Mouse (Mus musculus): ENCODE data around the gene Tmem135. TPM values are rescaled to one million over a fixed set of nuclear protein-coding genes. Genes with fewer than 3 reads are reported as not detected.
"Not testable (repeated sequence)": the region's sequence is repeated elsewhere in the genome, so short reads cannot be mapped to it uniquely, and the experiment has no call there.

The Tmem135 gene
- polyA plus RNA-seq, 1 experiment from 2014 or later = 35.7 TPM

DNA sequence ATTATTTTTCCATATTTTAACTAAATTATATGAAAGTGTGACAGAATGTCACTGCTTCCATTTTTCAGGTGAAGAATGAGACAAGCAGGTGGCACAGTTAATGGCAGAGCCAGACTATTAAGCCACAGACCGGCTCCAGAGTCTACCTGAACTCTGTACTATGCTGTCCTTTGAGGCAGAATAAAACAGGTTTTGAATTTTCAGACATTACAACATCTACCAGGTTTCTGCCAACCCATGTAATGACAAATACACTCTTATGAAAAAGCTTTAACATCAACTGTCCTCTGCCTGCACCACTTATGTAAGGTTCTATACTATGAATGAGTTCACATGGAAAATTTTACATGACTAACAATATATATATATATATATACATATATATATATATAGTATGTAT is 100.3 kb downstream of the Tmem135 start:
- Histone ChIP-seq H3K36me3 (ENCODE audit: control insufficient read depth, insufficient read depth, low read length) (peaks cover 5% of the 10 kb centered on the region; the same call in 1 of the 2 replicates), H3K9ac (replicated peaks; ENCODE audit: low read depth, low read length) (no peak overlapping the region), H3K4me2 (replicated peaks; ENCODE audit: low read depth, low read length) (no peak overlapping the region), H3K9me3 (ENCODE audit: control insufficient read depth, low read depth, low read length) (no peaks in the 10 kb centered on the region), H3K27me3 (ENCODE audit: control insufficient read depth, insufficient read depth, low read length) (no peaks in the 10 kb centered on the region), H3K4me3 (ENCODE audit: low read depth, low read length) (no peak overlapping the region), H3K4me1 (ENCODE audit: control insufficient read depth, insufficient read depth, low read length) (no peaks in the 10 kb centered on the region; the same call in 1 of the 2 replicates), H3K27ac (ENCODE audit: low read length) (no peak overlapping the region)
- WGBS = 92% methylated on average over 1 of the region's 1 CpGs
- no peak for ATAC-seq (ENCODE audit: insufficient number of reproducible peaks, insufficient read depth, low FRiP score, low read depth)

DNA sequence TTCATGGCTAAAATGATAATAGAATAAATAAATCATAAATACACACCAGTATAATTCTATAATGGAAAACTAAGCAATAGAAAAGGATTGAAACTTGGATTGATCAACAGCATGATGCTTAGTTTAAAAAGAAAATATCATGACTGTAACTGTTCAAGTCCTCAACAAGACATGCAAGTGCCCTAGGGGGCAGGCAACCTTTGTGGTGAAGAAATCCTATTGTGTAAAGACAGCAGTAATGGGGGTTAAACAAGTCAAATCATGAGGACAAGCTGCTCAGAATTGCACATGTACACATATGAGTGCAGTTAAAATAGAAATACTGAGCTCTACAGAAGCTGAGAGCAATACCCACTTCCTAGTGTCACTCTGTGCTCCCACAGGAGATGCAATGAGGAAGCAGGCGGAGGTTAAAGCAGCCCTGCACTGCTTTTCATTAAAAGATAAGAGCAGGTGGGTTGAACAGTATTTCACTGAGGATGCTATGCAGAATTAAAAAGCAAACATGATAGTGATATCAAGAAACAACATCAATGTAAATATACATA is 105.0 kb downstream of the Tmem135 start:
- no peaks in the 10 kb centered on the region for H3K9me3 ChIP-seq (ENCODE audit: control insufficient read depth, low read depth, low read length)
- no peak for ATAC-seq (ENCODE audit: insufficient number of reproducible peaks, insufficient read depth, low FRiP score, low read depth)
- 86% methylated on average over 1 of the region's 1 CpGs for WGBS
- no peak overlapping the region for H3K4me3 ChIP-seq (ENCODE audit: low read depth, low read length)
- no peak overlapping the region for H3K27ac ChIP-seq (ENCODE audit: low read length)
- no peaks in the 10 kb centered on the region for H3K4me1 ChIP-seq (ENCODE audit: control insufficient read depth, insufficient read depth, low read length)
- H3K4me2 ChIP-seq (replicated peaks; ENCODE audit: low read depth, low read length) = no peak overlapping the region
- no peaks in the 10 kb centered on the region for H3K27me3 ChIP-seq (ENCODE audit: control insufficient read depth, insufficient read depth, low read length)
- peaks cover 6% of the 10 kb centered on the region for H3K36me3 ChIP-seq (ENCODE audit: control insufficient read depth, insufficient read depth, low read length)
- no peak overlapping the region for H3K9ac ChIP-seq (replicated peaks; ENCODE audit: low read depth, low read length)

DNA sequence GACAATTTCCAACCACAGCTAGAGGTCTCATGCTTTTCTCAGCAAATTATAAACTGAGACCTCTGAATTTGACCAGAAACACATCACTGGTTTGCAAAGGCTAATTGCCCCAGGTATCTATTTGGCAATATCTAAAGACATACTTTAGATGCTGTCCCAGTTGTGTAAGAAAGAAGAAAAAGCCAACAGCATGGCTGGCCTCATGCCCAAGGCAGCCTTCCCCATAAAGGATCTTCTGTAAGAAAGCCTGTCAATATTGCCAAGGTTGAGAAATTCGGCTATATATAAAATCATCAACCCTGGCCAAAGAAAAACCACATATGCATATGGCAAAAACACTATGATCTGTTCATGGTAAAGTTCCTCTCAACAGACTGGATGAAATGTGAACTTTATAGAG is 107.1 kb downstream of the Tmem135 start:
- ATAC-seq (ENCODE audit: insufficient number of reproducible peaks, insufficient read depth, low FRiP score, low read depth) = no peak
- Histone ChIP-seq H3K27me3 (ENCODE audit: control insufficient read depth, insufficient read depth, low read length) (no peaks in the 10 kb centered on the region), H3K36me3 (ENCODE audit: control insufficient read depth, insufficient read depth, low read length) (peaks cover 6% of the 10 kb centered on the region), H3K9ac (replicated peaks; ENCODE audit: low read depth, low read length) (no peak overlapping the region), H3K9me3 (ENCODE audit: control insufficient read depth, low read depth, low read length) (no peaks in the 10 kb centered on the region), H3K4me1 (ENCODE audit: control insufficient read depth, insufficient read depth, low read length) (no peaks in the 10 kb centered on the region), H3K27ac (ENCODE audit: low read length) (no peak overlapping the region), H3K4me3 (ENCODE audit: low read depth, low read length) (no peak overlapping the region), H3K4me2 (replicated peaks; ENCODE audit: low read depth, low read length) (no peak overlapping the region)
- 80% methylated on average over 1 of the region's 1 CpGs for WGBS

DNA sequence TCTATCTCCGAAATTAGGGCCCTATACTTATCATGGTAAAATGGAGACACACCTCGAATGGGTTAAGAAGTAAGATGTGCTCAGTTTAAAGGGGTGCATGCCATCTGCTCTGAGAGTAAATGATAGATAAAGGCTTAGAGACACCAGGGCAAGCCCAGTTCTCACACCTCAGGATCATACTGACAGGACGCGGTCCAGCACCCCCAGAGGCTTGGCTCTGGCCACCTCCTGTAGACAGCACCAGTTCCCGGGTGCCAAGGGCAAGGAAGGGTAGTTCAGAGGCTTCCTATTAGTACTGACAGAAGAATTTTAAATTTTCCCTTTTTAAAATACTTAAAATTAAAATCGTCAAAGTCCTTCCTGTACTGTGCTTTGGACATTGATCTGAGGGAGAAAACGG is 121.4 kb downstream of the Tmem135 start:
- Histone ChIP-seq H3K4me3 (ENCODE audit: low read depth, low read length) (no peak overlapping the region), H3K9ac (replicated peaks; ENCODE audit: low read depth, low read length) (no peak overlapping the region), H3K4me1 (ENCODE audit: control insufficient read depth, insufficient read depth, low read length) (no peaks in the 10 kb centered on the region), H3K9me3 (ENCODE audit: control insufficient read depth, low read depth, low read length) (no peaks in the 10 kb centered on the region), H3K4me2 (replicated peaks; ENCODE audit: low read depth, low read length) (no peak overlapping the region), H3K36me3 (ENCODE audit: control insufficient read depth, insufficient read depth, low read length) (no peaks in the 10 kb centered on the region), H3K27ac (ENCODE audit: low read length) (no peak overlapping the region), H3K27me3 (ENCODE audit: control insufficient read depth, insufficient read depth, low read length) (no peaks in the 10 kb centered on the region)
- ATAC-seq (ENCODE audit: insufficient number of reproducible peaks, insufficient read depth, low FRiP score, low read depth) = no peak
- whole genome bisulfite sequencing = 84% methylated on average over 7 of the region's 7 CpGs

DNA sequence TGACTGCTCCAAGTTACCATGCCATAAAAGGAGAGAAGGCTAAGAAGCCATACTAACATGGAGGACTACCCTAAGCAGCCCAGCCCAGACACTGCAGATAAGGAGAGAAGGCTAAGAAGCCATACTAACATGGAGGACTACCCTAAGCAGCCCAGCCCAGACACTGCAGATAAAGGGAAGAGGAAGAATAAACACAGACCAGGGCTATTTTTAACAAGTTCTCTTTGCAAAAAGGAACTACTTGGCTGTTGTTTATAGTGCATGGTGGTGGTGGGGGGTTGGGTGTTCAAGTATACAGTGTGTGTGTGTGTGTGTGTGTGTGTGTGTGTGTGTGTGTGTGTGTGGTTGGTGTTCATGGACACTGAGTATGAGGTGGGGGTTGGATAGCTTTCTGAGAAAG is 133.6 kb downstream of the Tmem135 start:
- H3K4me3 ChIP-seq (ENCODE audit: low read depth, low read length); H3K4me2 ChIP-seq (replicated peaks; ENCODE audit: low read depth, low read length); H3K36me3 ChIP-seq (ENCODE audit: control insufficient read depth, insufficient read depth, low read length); H3K9ac ChIP-seq (replicated peaks; ENCODE audit: low read depth, low read length); H3K27me3 ChIP-seq (ENCODE audit: control insufficient read depth, insufficient read depth, low read length); H3K4me1 ChIP-seq (ENCODE audit: control insufficient read depth, insufficient read depth, low read length); ATAC-seq (ENCODE audit: insufficient number of reproducible peaks, insufficient read depth, low FRiP score, low read depth); H3K9me3 ChIP-seq (ENCODE audit: control insufficient read depth, low read depth, low read length); H3K27ac ChIP-seq (ENCODE audit: low read length): not testable (repeated sequence)

DNA sequence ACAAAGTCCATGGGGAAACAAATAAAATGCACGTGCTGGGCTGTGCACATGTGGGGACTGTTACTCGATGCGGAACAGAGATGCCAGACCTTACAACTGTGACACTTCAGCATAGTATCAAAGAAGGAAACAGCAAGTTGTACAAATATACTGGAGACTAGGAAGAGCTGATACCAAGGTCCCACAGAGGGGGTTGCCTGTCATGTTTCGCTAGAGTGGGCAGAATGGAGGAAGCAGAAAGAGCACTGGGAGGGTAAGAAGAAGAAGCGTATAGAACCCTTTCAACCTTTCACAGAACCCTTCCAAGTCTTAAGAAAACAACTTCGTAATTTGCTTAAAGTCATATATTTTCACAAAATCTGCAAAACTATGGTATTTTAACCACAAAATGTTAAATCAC is 134.2 kb downstream of the Tmem135 start:
- no peak for ATAC-seq (ENCODE audit: insufficient number of reproducible peaks, insufficient read depth, low FRiP score, low read depth)
- H3K9me3 ChIP-seq (ENCODE audit: control insufficient read depth, low read depth, low read length) = no peaks in the 10 kb centered on the region
- H3K4me2 ChIP-seq (replicated peaks; ENCODE audit: low read depth, low read length) = no peak overlapping the region
- H3K27me3 ChIP-seq (ENCODE audit: control insufficient read depth, insufficient read depth, low read length) = no peaks in the 10 kb centered on the region
- H3K36me3 ChIP-seq (ENCODE audit: control insufficient read depth, insufficient read depth, low read length) = no peaks in the 10 kb centered on the region
- no peak overlapping the region for H3K27ac ChIP-seq (ENCODE audit: low read length)
- no peak overlapping the region for H3K4me3 ChIP-seq (ENCODE audit: low read depth, low read length)
- no peaks in the 10 kb centered on the region for H3K4me1 ChIP-seq (ENCODE audit: control insufficient read depth, insufficient read depth, low read length)
- WGBS = 87% methylated on average over 6 of the region's 6 CpGs
- H3K9ac ChIP-seq (replicated peaks; ENCODE audit: low read depth, low read length) = no peak overlapping the region

DNA sequence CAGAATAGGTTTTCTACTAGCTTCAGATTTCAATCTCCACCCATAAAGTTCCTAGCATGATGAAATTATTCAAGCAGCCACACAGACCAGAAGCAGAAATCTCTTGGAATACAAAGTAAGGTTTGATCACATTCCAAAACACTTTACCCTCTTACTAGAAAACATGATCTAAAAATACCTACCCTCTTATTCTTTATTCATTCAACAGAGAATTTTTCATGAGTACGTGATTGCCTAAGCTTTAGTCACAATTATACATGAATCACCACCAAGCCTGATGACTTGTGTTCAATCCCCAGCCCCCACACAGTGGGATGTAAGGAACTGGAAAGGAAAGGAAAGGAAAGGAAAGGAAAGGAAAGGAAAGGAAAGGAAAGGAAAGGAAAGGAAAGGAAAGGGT is 136.5 kb downstream of the Tmem135 start:
- Histone ChIP-seq H3K36me3 (ENCODE audit: control insufficient read depth, insufficient read depth, low read length) (no peaks in the 10 kb centered on the region), H3K4me3 (ENCODE audit: low read depth, low read length) (no peak overlapping the region), H3K27me3 (ENCODE audit: control insufficient read depth, insufficient read depth, low read length) (no peaks in the 10 kb centered on the region), H3K9ac (replicated peaks; ENCODE audit: low read depth, low read length) (no peak overlapping the region), H3K4me1 (ENCODE audit: control insufficient read depth, insufficient read depth, low read length) (no peaks in the 10 kb centered on the region), H3K4me2 (replicated peaks; ENCODE audit: low read depth, low read length) (no peak overlapping the region), H3K9me3 (ENCODE audit: control insufficient read depth, low read depth, low read length) (no peaks in the 10 kb centered on the region), H3K27ac (ENCODE audit: low read length) (no peak overlapping the region)
- no peak for ATAC-seq (ENCODE audit: insufficient number of reproducible peaks, insufficient read depth, low FRiP score, low read depth)
- 78% methylated on average over 1 of the region's 1 CpGs for WGBS

DNA sequence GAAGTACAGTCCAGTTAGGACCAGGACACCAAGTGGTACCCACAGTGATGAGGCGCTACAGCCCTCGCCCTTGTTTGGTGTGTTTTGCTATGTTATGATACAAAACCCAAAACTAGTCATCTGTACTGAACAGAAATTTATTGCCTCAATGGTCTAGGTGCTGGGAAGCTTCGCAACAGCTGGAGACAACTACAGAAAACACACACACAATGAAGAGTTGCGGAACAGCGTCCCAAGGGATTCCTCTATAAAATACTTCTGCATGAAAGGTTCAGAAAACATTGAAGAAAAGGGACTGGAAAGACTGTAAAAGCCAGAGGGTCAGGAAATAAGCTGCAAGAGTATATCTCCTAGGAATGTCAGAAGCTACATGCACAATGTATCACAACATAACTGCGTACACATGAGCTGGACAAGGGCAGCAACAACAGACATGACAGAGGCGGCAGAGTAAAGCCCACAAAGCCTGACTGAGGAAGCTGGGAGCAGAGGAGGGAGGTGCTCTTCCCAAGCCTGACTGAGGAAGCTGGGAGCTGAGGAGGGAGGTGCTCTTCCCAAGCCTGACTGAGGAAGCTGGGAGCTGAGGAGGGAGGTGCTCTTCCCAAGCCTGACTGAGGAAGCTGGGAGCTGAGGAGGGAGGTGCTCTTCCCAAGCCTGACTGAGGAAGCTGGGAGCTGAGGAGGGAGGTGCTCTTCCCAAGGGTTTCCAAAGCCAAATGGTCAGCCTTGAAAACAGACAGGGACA is 137.8 kb downstream of the Tmem135 start:
- Histone ChIP-seq H3K27me3 (ENCODE audit: control insufficient read depth, insufficient read depth, low read length) (no peaks in the 10 kb centered on the region), H3K27ac (ENCODE audit: low read length) (no peak overlapping the region), H3K4me3 (ENCODE audit: low read depth, low read length) (no peak overlapping the region), H3K9me3 (ENCODE audit: control insufficient read depth, low read depth, low read length) (no peaks in the 10 kb centered on the region), H3K36me3 (ENCODE audit: control insufficient read depth, insufficient read depth, low read length) (no peaks in the 10 kb centered on the region), H3K4me2 (replicated peaks; ENCODE audit: low read depth, low read length) (no peak overlapping the region), H3K9ac (replicated peaks; ENCODE audit: low read depth, low read length) (no peak overlapping the region), H3K4me1 (ENCODE audit: control insufficient read depth, insufficient read depth, low read length) (no peaks in the 10 kb centered on the region)
- WGBS = 80% methylated on average over 7 of the region's 7 CpGs
- ATAC-seq (ENCODE audit: insufficient number of reproducible peaks, insufficient read depth, low FRiP score, low read depth) = no peak

DNA sequence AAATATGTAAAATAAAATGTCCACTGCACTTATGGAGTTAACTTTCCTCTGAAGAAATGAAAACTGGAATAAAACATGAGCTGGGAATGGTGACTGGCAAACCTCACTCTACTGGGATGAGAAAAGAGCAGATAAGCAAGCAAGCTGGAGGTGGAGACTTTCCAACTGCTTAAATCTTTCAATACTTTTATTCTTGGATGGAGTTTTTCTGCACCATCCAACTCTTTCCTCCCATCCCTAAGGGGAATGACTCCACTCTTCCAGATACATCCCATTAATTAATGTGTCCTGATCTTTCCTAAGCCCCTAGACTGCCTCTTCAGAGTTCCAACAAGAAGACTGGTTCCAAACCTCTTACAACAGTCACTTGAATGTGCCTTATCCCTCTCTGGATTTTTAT is 143.1 kb downstream of the Tmem135 start:
- H3K9me3 ChIP-seq (ENCODE audit: control insufficient read depth, low read depth, low read length) = no peaks in the 10 kb centered on the region
- no peak overlapping the region for H3K27ac ChIP-seq (ENCODE audit: low read length)
- no peak overlapping the region for H3K9ac ChIP-seq (replicated peaks; ENCODE audit: low read depth, low read length)
- no peaks in the 10 kb centered on the region for H3K27me3 ChIP-seq (ENCODE audit: control insufficient read depth, insufficient read depth, low read length)
- no peak for ATAC-seq (ENCODE audit: insufficient number of reproducible peaks, insufficient read depth, low FRiP score, low read depth)
- no peaks in the 10 kb centered on the region for H3K4me1 ChIP-seq (ENCODE audit: control insufficient read depth, insufficient read depth, low read length)
- H3K4me2 ChIP-seq (replicated peaks; ENCODE audit: low read depth, low read length) = no peak overlapping the region
- no peak overlapping the region for H3K4me3 ChIP-seq (ENCODE audit: low read depth, low read length)
- H3K36me3 ChIP-seq (ENCODE audit: control insufficient read depth, insufficient read depth, low read length) = no peaks in the 10 kb centered on the region

Measured in stomach, embryonic 14.5 days (tissue).